Mouse (Mus musculus): Measurements from ENCODE around the gene Fer. TPM values are rescaled to one million over a fixed set of nuclear protein-coding genes. Genes with fewer than 3 reads are reported as not detected.

The Fer gene
- polyA plus RNA-seq (2014; fragmentation: Illumina TruSeq; extraction: RNeasy Lipid Tissue Mini Kit (QIAGEN cat#74804); ENCODE audit: low read depth, low replicate concordance), result 40.2 TPM

GRCm38 (mm10) chr17:63863012-63863630 lies at the start of gene Fer:
TSS of gene Fer (plus strand) at chr17:63863062.

GRCm38 (mm10) chr17:63863647-63864149 lies 836 bp downstream of the Fer start, which contains the start of gene A930002H24Rik:
TSS of gene A930002H24Rik (minus strand) at chr17:63863791.

Other genes starting within 250 kb of the Fer start
- not detected for gene A930002H24Rik, start 729 bp downstream of the Fer start, polyA plus RNA-seq (2014; fragmentation: Illumina TruSeq; extraction: RNeasy Lipid Tissue Mini Kit (QIAGEN cat#74804); ENCODE audit: low read depth, low replicate concordance)